Mouse (Mus musculus): ENCODE results near the gene Slc22a16.
"Not testable (repeated sequence)": the region's sequence is repeated elsewhere in the genome, so short reads cannot be mapped to it uniquely, and the experiment has no call there.

Slc22a16 gene

GRCm38 (mm10) chr10:40570036-40570435 is at the start of gene Slc22a16:
Slc22a16 (plus strand) TSS chr10:40570336.
- DNase-seq = no peak

GRCm38 (mm10) chr10:40521579-40521978 is 48.6 kb upstream of the Slc22a16 start:
- peak; percentile 42 for DNase-seq

GRCm38 (mm10) chr10:40523312-40523975 is 46.7 kb upstream of the Slc22a16 start:
- no peak for DNase-seq

GRCm38 (mm10) chr10:40524032-40524806 is 45.9 kb upstream of the Slc22a16 start:
- no peak for DNase-seq

- peak; percentile 72 for DNase-seq
These were observed 45.1 kb upstream of the Slc22a16 start for GRCm38 (mm10) chr10:40524991-40525390.

GRCm38 (mm10) chr10:40525616-40526155 is 44.5 kb upstream of the Slc22a16 start:
- no peak for DNase-seq

- no peak for DNase-seq
These were observed 43.8 kb upstream of the Slc22a16 start for GRCm38 (mm10) chr10:40526301-40526761.

GRCm38 (mm10) chr10:40526986-40527385 is 43.1 kb upstream of the Slc22a16 start:
- DNase-seq = no peak

GRCm38 (mm10) chr10:40527573-40527972 is 42.6 kb upstream of the Slc22a16 start:
- DNase-seq = no peak

- DNase-seq = no peak
These were observed 41.5 kb upstream of the Slc22a16 start for GRCm38 (mm10) chr10:40528668-40529067.

- peak; percentile 60 for DNase-seq
These were observed 40.5 kb upstream of the Slc22a16 start for GRCm38 (mm10) chr10:40529617-40530016.

GRCm38 (mm10) chr10:40530661-40531060 is 39.5 kb upstream of the Slc22a16 start:
- DNase-seq = no peak

GRCm38 (mm10) chr10:40532586-40532985 is 37.5 kb upstream of the Slc22a16 start:
- DNase-seq = not testable (repeated sequence)

GRCm38 (mm10) chr10:40541351-40541750 is 28.8 kb upstream of the Slc22a16 start:
- no peak for DNase-seq

GRCm38 (mm10) chr10:40549317-40549716 is 20.8 kb upstream of the Slc22a16 start:
- DNase-seq = no peak

GRCm38 (mm10) chr10:40551801-40552200 is 18.3 kb upstream of the Slc22a16 start:
- no peak for DNase-seq

- DNase-seq = not testable (repeated sequence)
These were observed 4.4 kb upstream of the Slc22a16 start for GRCm38 (mm10) chr10:40565695-40566094.

GRCm38 (mm10) chr10:40575912-40576634 is 5.9 kb downstream of the Slc22a16 start:
- no peak for DNase-seq

- DNase-seq = peak; percentile 9
These were observed 13.6 kb downstream of the Slc22a16 start for GRCm38 (mm10) chr10:40583584-40584255.

GRCm38 (mm10) chr10:40592186-40592585 is 22.1 kb downstream of the Slc22a16 start:
- no peak for DNase-seq

- no peak for DNase-seq
These were observed 27.0 kb downstream of the Slc22a16 start for GRCm38 (mm10) chr10:40597177-40597576.

GRCm38 (mm10) chr10:40604706-40605394 is 34.7 kb downstream of the Slc22a16 start:
- no peak for DNase-seq

Data from kidney, postnatal 14 days (tissue).